Mouse (Mus musculus): ENCODE data around the gene Lmnb2. TPM values are rescaled to one million over a fixed set of nuclear protein-coding genes. Genes with fewer than 3 reads are reported as not detected.
A peak's percentile ranks its signal among the peaks of the same experiment; 100 is the strongest.

Lmnb2 gene
- polyA plus RNA-seq, 2 experiments = 19.1 to 75.9 TPM

DNA sequence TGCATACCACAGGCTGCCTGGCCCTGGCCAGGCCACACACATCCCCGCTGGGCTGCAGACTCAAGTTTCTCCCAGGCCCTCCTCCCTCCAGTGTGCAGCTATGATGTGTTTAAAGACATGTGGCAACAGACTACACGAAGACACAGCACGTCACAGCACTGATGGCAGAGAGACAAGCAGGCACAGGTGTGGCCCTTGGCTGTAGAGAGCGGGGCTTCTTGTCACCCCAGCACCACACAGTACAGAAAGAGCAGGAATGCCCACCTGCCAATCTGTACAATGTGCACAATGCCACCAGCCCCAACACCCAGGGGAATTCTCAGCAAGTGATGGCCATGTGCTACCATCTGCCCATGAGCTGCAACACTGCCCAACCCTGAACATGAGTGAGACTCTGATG, 6.7 kb downstream of the Lmnb2 start:
- no peak overlapping the region for H3K27ac ChIP-seq (replicated peaks; ENCODE audit: low read depth, low read length)
- H3K4me1 ChIP-seq (ENCODE audit: control insufficient read depth, insufficient read depth, low read length) = no peaks in the 10 kb centered on the region
- H3K27me3 ChIP-seq (ENCODE audit: control insufficient read depth, insufficient read depth, low read length) = no peaks in the 10 kb centered on the region
- peak; percentile 32 for ATAC-seq (ENCODE audit: low FRiP score, low read depth)
- H3K36me3 ChIP-seq (ENCODE audit: control insufficient read depth, insufficient read depth, low read length) = peaks cover 60% of the 10 kb centered on the region
- no peak for TF ChIP-seq POLR2A (IDR thresholded peaks at IDR 0.05; ENCODE audit: borderline replicate concordance, extremely low read depth, insufficient read depth, insufficient read length)
- no peak overlapping the region for H3K4me3 ChIP-seq (replicated peaks; ENCODE audit: low read length)
- no peak overlapping the region for H3K4me2 ChIP-seq (replicated peaks; ENCODE audit: low read depth, low read length, severe bottlenecking)
- DNase-seq (ENCODE audit: low spot score) = peak; percentile 25
- H3K9ac ChIP-seq (ENCODE audit: low read depth, low read length, severe bottlenecking) = no peak overlapping the region
- H3K9me3 ChIP-seq (ENCODE audit: control insufficient read depth, low read length) = no peaks in the 10 kb centered on the region
- WGBS = 95% methylated on average over 4 of the region's 4 CpGs

GRCm38 (mm10) chr10:80909375-80910162, 8.5 kb downstream of the Lmnb2 start:
- WGBS = 95% methylated on average over 22 of the region's 22 CpGs
- DNase-seq (ENCODE audit: low spot score) (no peak), ATAC-seq (ENCODE audit: low FRiP score, low read depth) (no peak)
- H3K4me3 ChIP-seq (replicated peaks; ENCODE audit: low read length) = no peak overlapping the region
- H3K36me3 ChIP-seq (ENCODE audit: control insufficient read depth, insufficient read depth, low read length) = peaks cover 67% of the 10 kb centered on the region
- H3K4me2 ChIP-seq (replicated peaks; ENCODE audit: low read depth, low read length, severe bottlenecking) = no peak overlapping the region
- H3K9ac ChIP-seq (ENCODE audit: low read depth, low read length, severe bottlenecking) = no peak overlapping the region
- H3K27ac ChIP-seq (replicated peaks; ENCODE audit: low read depth, low read length) = no peak overlapping the region
- no peaks in the 10 kb centered on the region for H3K4me1 ChIP-seq (ENCODE audit: control insufficient read depth, insufficient read depth, low read length)
- no peaks in the 10 kb centered on the region for H3K9me3 ChIP-seq (ENCODE audit: control insufficient read depth, low read length)
- no peak for TF ChIP-seq POLR2A (IDR thresholded peaks at IDR 0.05; ENCODE audit: borderline replicate concordance, extremely low read depth, insufficient read depth, insufficient read length)
- no peaks in the 10 kb centered on the region for H3K27me3 ChIP-seq (ENCODE audit: control insufficient read depth, insufficient read depth, low read length)

DNA sequence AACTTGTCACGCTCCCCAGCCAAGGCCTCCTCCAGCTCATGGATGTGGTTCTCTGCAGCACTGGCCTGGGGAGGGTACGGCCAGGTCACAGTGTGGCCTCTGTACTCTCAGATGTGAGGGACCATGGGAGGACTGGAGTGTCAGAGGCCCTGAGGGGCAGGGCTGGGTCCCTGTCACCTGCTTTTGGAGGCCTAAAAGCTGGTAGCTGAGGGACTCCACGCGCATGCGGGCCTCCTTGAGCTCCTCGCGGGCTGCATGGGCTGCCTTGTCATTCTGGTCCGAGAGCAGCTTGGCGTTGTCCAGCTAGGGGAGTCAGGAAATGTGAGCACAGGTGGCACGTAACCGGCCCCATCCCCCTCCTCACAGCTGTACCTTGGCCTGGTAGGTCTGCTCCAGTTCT, 13.3 kb downstream of the Lmnb2 start:
- Histone ChIP-seq H3K9me3 (ENCODE audit: control insufficient read depth, low read length) (no peaks in the 10 kb centered on the region), H3K27me3 (ENCODE audit: control insufficient read depth, insufficient read depth, low read length) (no peaks in the 10 kb centered on the region), H3K36me3 (ENCODE audit: control insufficient read depth, insufficient read depth, low read length) (peaks cover 65% of the 10 kb centered on the region), H3K9ac (ENCODE audit: low read depth, low read length, severe bottlenecking) (no peak overlapping the region), H3K4me3 (replicated peaks; ENCODE audit: low read length) (no peak overlapping the region), H3K27ac (replicated peaks; ENCODE audit: low read depth, low read length) (no peak overlapping the region), H3K4me2 (replicated peaks; ENCODE audit: low read depth, low read length, severe bottlenecking) (no peak overlapping the region), H3K4me1 (ENCODE audit: control insufficient read depth, insufficient read depth, low read length) (peaks cover 3% of the 10 kb centered on the region)
- DNase-seq (ENCODE audit: low spot score) (no peak), ATAC-seq (ENCODE audit: low FRiP score, low read depth) (no peak)
- TF ChIP-seq POLR2A (IDR thresholded peaks at IDR 0.05; ENCODE audit: borderline replicate concordance, extremely low read depth, insufficient read depth, insufficient read length) = no peak
- 93% methylated on average over 8 of the region's 11 CpGs for whole genome bisulfite sequencing

- Histone ChIP-seq H3K27ac (replicated peaks; ENCODE audit: low read depth, low read length) (no peak overlapping the region), H3K4me3 (replicated peaks; ENCODE audit: low read length) (no peak overlapping the region), H3K4me1 (ENCODE audit: control insufficient read depth, insufficient read depth, low read length) (peaks cover 8% of the 10 kb centered on the region), H3K27me3 (ENCODE audit: control insufficient read depth, insufficient read depth, low read length) (no peaks in the 10 kb centered on the region), H3K9me3 (ENCODE audit: control insufficient read depth, low read length) (no peaks in the 10 kb centered on the region), H3K4me2 (replicated peaks; ENCODE audit: low read depth, low read length, severe bottlenecking) (no peak overlapping the region), H3K36me3 (ENCODE audit: control insufficient read depth, insufficient read depth, low read length) (peaks cover 61% of the 10 kb centered on the region), H3K9ac (ENCODE audit: low read depth, low read length, severe bottlenecking) (no peak overlapping the region)
- WGBS = 87% methylated on average over 27 of the region's 28 CpGs
- DNase-seq (ENCODE audit: low spot score) (no peak), ATAC-seq (ENCODE audit: low FRiP score, low read depth) (no peak)
- no peak for TF ChIP-seq POLR2A (IDR thresholded peaks at IDR 0.05; ENCODE audit: borderline replicate concordance, extremely low read depth, insufficient read depth, insufficient read length)
Measured at GRCm38 (mm10) chr10:80904004-80904693, 13.9 kb downstream of the Lmnb2 start.

GRCm38 (mm10) chr10:80903282-80903681, 14.8 kb downstream of the Lmnb2 start:
- DNase-seq (ENCODE audit: low spot score) (no peak), ATAC-seq (ENCODE audit: low FRiP score, low read depth) (no peak)
- Histone ChIP-seq H3K4me1 (ENCODE audit: control insufficient read depth, insufficient read depth, low read length) (peaks cover 10% of the 10 kb centered on the region), H3K36me3 (ENCODE audit: control insufficient read depth, insufficient read depth, low read length) (peaks cover 62% of the 10 kb centered on the region), H3K27ac (replicated peaks; ENCODE audit: low read depth, low read length) (no peak overlapping the region), H3K9ac (ENCODE audit: low read depth, low read length, severe bottlenecking) (no peak overlapping the region), H3K4me3 (replicated peaks; ENCODE audit: low read length) (no peak overlapping the region), H3K9me3 (ENCODE audit: control insufficient read depth, low read length) (no peaks in the 10 kb centered on the region), H3K4me2 (replicated peaks; ENCODE audit: low read depth, low read length, severe bottlenecking) (no peak overlapping the region), H3K27me3 (ENCODE audit: control insufficient read depth, insufficient read depth, low read length) (no peaks in the 10 kb centered on the region)
- 92% methylated on average over 10 of the region's 10 CpGs for WGBS
- no peak for TF ChIP-seq POLR2A (IDR thresholded peaks at IDR 0.05; ENCODE audit: borderline replicate concordance, extremely low read depth, insufficient read depth, insufficient read length)

All from limb, embryonic 14.5 days (tissue).